Mouse (Mus musculus) megakaryocyte-erythroid progenitor cell, adult 5 weeks (primary cell): ENCODE measurements around the gene 0610037L13Rik. TPM values are rescaled to one million over a fixed set of nuclear protein-coding genes. Genes with fewer than 3 reads are reported as not detected.

Experiments used
- polyA plus RNA-seq: library from polyadenylated mRNA; stranded (reverse); fragments of >175 nt; gene quantifications from 2 replicates; pipeline ENCODE4 v1.2.3, GENCODE M21; 2012

The 0610037L13Rik gene
- polyA plus RNA-seq = 4.6 and 5.3 TPM in 2 replicates

GRCm38 (mm10) chr4:107889731-107890432 is at the start of gene 0610037L13Rik:
0610037L13Rik (plus strand) TSS chr4:107889813.

GRCm38 (mm10) chr4:107879254-107880050 is 10.2 kb upstream of the 0610037L13Rik start, which contains the start of gene Magoh:
Magoh (plus strand) TSS chr4:107879755.

GRCm38 (mm10) chr4:107923145-107923802 is 33.7 kb downstream of the 0610037L13Rik start, which contains the start of gene Cpt2:
Cpt2 (minus strand) TSS chr4:107923610.

Other genes with a start within 250 kb of the 0610037L13Rik start
- 0.06 and 0.26 TPM in 2 replicates for gene Dmrtb1, start 205.6 kb upstream of the 0610037L13Rik start, polyA plus RNA-seq
- gene Lrp8, start 87.6 kb upstream of the 0610037L13Rik start, polyA plus RNA-seq = 16.3 and 18.5 TPM in 2 replicates
- gene Magoh, start 10.1 kb upstream of the 0610037L13Rik start, polyA plus RNA-seq = 5.9 and 8.4 TPM in 2 replicates
- 31.7 and 57.5 TPM in 2 replicates for gene Cpt2, start 33.8 kb downstream of the 0610037L13Rik start, polyA plus RNA-seq
- not detected in 2 replicates for gene Slc1a7, start 78.5 kb downstream of the 0610037L13Rik start, polyA plus RNA-seq
- 0.02 TPM in 1 of 2 replicates, not detected in the other for gene Podn, start 206.6 kb downstream of the 0610037L13Rik start, polyA plus RNA-seq